12 mouse cellular contexts compared by ENCODE assay signal in genomic region chr14:58150471-58150855, GRCm38 (mm10).
A peak's percentile ranks its signal among the peaks of the same experiment; 100 is the strongest.
DNase-seq lines count a peak whose midpoint lies in the region; ATAC-seq and TF ChIP-seq lines count a peak whose summit lies in the region.
"Had no signal": no experiment of that assay in that cellular context is flagged by ENCODE, and none has a peak within 500 bp of the region (broad histone marks: within the 10 kb centered on the region; RNA-seq: fewer than 3 reads in every experiment).

No protein-coding gene starts in this region.

- H3K4me1 ChIP-seq in limb, embryonic 12.5 days (replicated peaks), result peaks cover 40% of the 10 kb centered on the region
- H3K4me1 ChIP-seq in lung, adult 2 months (ENCODE audit: control insufficient read depth, insufficient read depth, low read length), result no peaks in the 10 kb centered on the region
- H3K4me1 ChIP-seq: liver, embryonic 13.5 days had no signal

- no peak for ATAC-seq in limb, embryonic 12.5 days (ENCODE audit: insufficient number of reproducible peaks, insufficient read depth, low FRiP score, low TSS enrichment, low read depth)

- TF ChIP-seq CTCF in lung, adult 2 months (IDR thresholded peaks at IDR 0.05; ENCODE audit: insufficient read depth, low read length), result no peak

- no peaks in the 10 kb centered on the region for H3K27me3 ChIP-seq in limb, embryonic 12.5 days
- H3K27me3 ChIP-seq: liver, embryonic 13.5 days had no signal

- H3K4me2 ChIP-seq in limb, embryonic 12.5 days, result peak overlapping the region; percentile 33
- H3K4me2 ChIP-seq: liver, embryonic 13.5 days had no signal

- peak; percentile 8 for DNase-seq in embryo, embryonic 10 days (ENCODE audit: low spot score)
- DNase-seq in embryo, embryonic 9.5 days (ENCODE audit: extremely low spot score), result no peak
- peak; percentile 14 for DNase-seq in left cerebral cortex, postnatal 4 days
- no peak for DNase-seq in left cerebral cortex, postnatal 10 days (ENCODE audit: extremely low spot score in 1 of 2, low spot score in 2 of 2)
- DNase-seq in right cerebral cortex, postnatal 36 days (ENCODE audit: low spot score in 2 of 2), result no peak
- DNase-seq in lung, adult 2 months, result no peak
- DNase-seq in frontal cortex, postnatal 25 days (ENCODE audit: low spot score in 2 of 2), result no peak
- DNase-seq: cerebellum, adult 11-12 months; gastrocnemius, postnatal 36 days; liver, embryonic 13.5 days had no signal

- H3K9me3 ChIP-seq in limb, embryonic 12.5 days, result no peaks in the 10 kb centered on the region
- H3K9me3 ChIP-seq: liver, embryonic 13.5 days had no signal

- 56% methylated on average over 13 of the region's 13 CpGs for WGBS in limb, embryonic 12.5 days
- 91% methylated on average over 13 of the region's 13 CpGs for WGBS in lung, adult 2 months

- intact Hi-C loops in left cerebral cortex, postnatal 4 days (cut with DNase I), result no loop called here
- intact Hi-C loops in left cerebral cortex, postnatal 10 days (cut with DNase I), result no loop called here

- H3K4me3 ChIP-seq in limb, embryonic 12.5 days (replicated peaks), result no peak overlapping the region
- H3K4me3 ChIP-seq in lung, adult 2 months (replicated peaks; ENCODE audit: extremely low read depth, low read depth, low read length), result no peak overlapping the region
- H3K4me3 ChIP-seq: erythroblast, embryonic 14.5 days; liver, embryonic 13.5 days had no signal

- H3K9ac ChIP-seq in limb, embryonic 12.5 days (replicated peaks), result no peak overlapping the region
- H3K9ac ChIP-seq: liver, embryonic 13.5 days had no signal

- H3K27ac ChIP-seq in limb, embryonic 12.5 days, result no peak overlapping the region
- H3K27ac ChIP-seq: liver, embryonic 13.5 days had no signal

- no peaks in the 10 kb centered on the region for H3K36me3 ChIP-seq in limb, embryonic 12.5 days
- H3K36me3 ChIP-seq: liver, embryonic 13.5 days had no signal

- no peak for TF ChIP-seq POLR2A in lung, adult 2 months (IDR thresholded peaks at IDR 0.05; ENCODE audit: borderline replicate concordance, extremely low read depth, low read depth, low read length)

Comparison
In these comparisons a context has a peak if more than half of its experiments do, and no peak if none do; other contexts are left out.
1. DNase-seq: peak in embryo, embryonic 10 days (single experiment) and left cerebral cortex, postnatal 4 days (single experiment); none in embryo, embryonic 9.5 days (single experiment), left cerebral cortex, postnatal 10 days (0 of 2), right cerebral cortex, postnatal 36 days (0 of 2), lung, adult 2 months (single experiment) and frontal cortex, postnatal 25 days (0 of 2).